Mouse (Mus musculus) olfactory bulb, adult 2 months (tissue): ENCODE data around the gene Fitm1. TPM values are rescaled to one million over a fixed set of nuclear protein-coding genes. Genes with fewer than 3 reads are reported as not detected.

Experiments
- H3K27ac ChIP-seq: fragments of 200-500 bp; 2 replicates; pipeline ENCODE4 v1.5.1; 2012; ENCODE audit warnings: low read depth, low read length; ENCODE audit not compliant: insufficient read depth
- H3K4me1 ChIP-seq: fragments of 200-500 bp; 2 replicates; pipeline ENCODE4 v1.6.1; 2012; ENCODE audit warnings: low read length; ENCODE audit not compliant: control insufficient read depth, insufficient read depth
- H3K4me3 ChIP-seq: fragments of 200-500 bp; 2 replicates; pipeline ENCODE4 v1.5.1; 2012; ENCODE audit warnings: mild to moderate bottlenecking, low read depth, low read length, moderate library complexity; ENCODE audit not compliant: insufficient read depth
- CTCF ChIP-seq: fragments of 200-500 bp; IDR thresholded peaks from 2 replicates; pipeline ENCODE4 v1.5.1; 2012; ENCODE audit warnings: low read depth, mild to moderate bottlenecking, low read length, moderate library complexity; ENCODE audit not compliant: insufficient read depth
- POLR2A ChIP-seq: fragments of 200-500 bp; IDR thresholded peaks from 2 replicates; pipeline ENCODE4 v1.6.1; 2012; ENCODE audit warnings: mild to moderate bottlenecking, low read depth, low read length, moderate library complexity; ENCODE audit not compliant: insufficient read depth
- WGBS: fragments of 180-500 bp; shearing (Covaris S2); methylation state at CpG from one replicate; pipeline ENCODE4 v1.1.7; 2018; 5-methylcytosine and 5-hydroxymethylcytosine counted together
- polyA plus RNA-seq: library from polyadenylated mRNA; stranded (reverse); fragments of >200 nt; gene quantifications from 2 replicates; pipeline ENCODE4 v1.2.4, GENCODE M21; 2012; ENCODE audit warnings: low replicate concordance; ENCODE audit not compliant: missing spikeins, insufficient read depth, insufficient read length

Gene Fitm1
- polyA plus RNA-seq, 1 experiment, result not detected

- H3K4me3 ChIP-seq, result no peak overlapping the region
- 85% methylated on average over 10 of the region's 10 CpGs for WGBS
- peaks cover 8% of the 10 kb centered on the region for H3K4me1 ChIP-seq
- no peak overlapping the region for H3K27ac ChIP-seq
- TF ChIP-seq POLR2A, result no peak
- no peak for TF ChIP-seq CTCF
Observed at GRCm38 (mm10) chr14:55561860-55562259, 13.6 kb upstream of the Fitm1 start.

GRCm38 (mm10) chr14:55563249-55563648 is 12.2 kb upstream of the Fitm1 start:
- peaks cover 8% of the 10 kb centered on the region for H3K4me1 ChIP-seq
- no peak overlapping the region for H3K4me3 ChIP-seq
- TF ChIP-seq CTCF (no peak), POLR2A (no peak)
- no peak overlapping the region for H3K27ac ChIP-seq
- 89% methylated on average over 11 of the region's 11 CpGs for WGBS

- H3K4me1 ChIP-seq, result peaks cover 8% of the 10 kb centered on the region
- no peak overlapping the region for H3K4me3 ChIP-seq
- TF ChIP-seq POLR2A (no peak), CTCF (no peak)
- WGBS, result 88% methylated on average over 3 of the region's 3 CpGs
- no peak overlapping the region for H3K27ac ChIP-seq
Observed at GRCm38 (mm10) chr14:55565748-55566147, 9.7 kb upstream of the Fitm1 start.

- WGBS, result 93% methylated on average over 3 of the region's 3 CpGs
- TF ChIP-seq CTCF (no peak), POLR2A (no peak)
- Histone ChIP-seq H3K4me1 (no peaks in the 10 kb centered on the region), H3K27ac (no peak overlapping the region), H3K4me3 (no peak overlapping the region)
Observed at GRCm38 (mm10) chr14:55567496-55567895, 7.9 kb upstream of the Fitm1 start.

- no peak for TF ChIP-seq CTCF
- no peak for TF ChIP-seq POLR2A
- peaks cover under 1% of the 10 kb centered on the region; the same call in 1 of the 2 replicates for H3K4me1 ChIP-seq
- no peak overlapping the region for H3K27ac ChIP-seq
- H3K4me3 ChIP-seq, result no peak overlapping the region
- WGBS, result 93% methylated on average over 2 of the region's 2 CpGs
Observed at GRCm38 (mm10) chr14:55570588-55570987, 4.8 kb upstream of the Fitm1 start.

- peaks cover 2% of the 10 kb centered on the region; the same call in 1 of the 2 replicates for H3K4me1 ChIP-seq
- no peak overlapping the region for H3K4me3 ChIP-seq
- H3K27ac ChIP-seq, result no peak overlapping the region
- TF ChIP-seq CTCF (no peak), POLR2A (no peak)
Observed at GRCm38 (mm10) chr14:55571760-55572159, 3.7 kb upstream of the Fitm1 start.

- Histone ChIP-seq H3K4me1 (peaks cover 8% of the 10 kb centered on the region), H3K4me3 (no peak overlapping the region), H3K27ac (no peak overlapping the region)
- 81% methylated on average over 13 of the region's 13 CpGs for WGBS
- no peak for TF ChIP-seq CTCF
- no peak for TF ChIP-seq POLR2A
Observed at GRCm38 (mm10) chr14:55575711-55576110, 294 bp downstream of the Fitm1 start.

- Histone ChIP-seq H3K27ac (no peak overlapping the region), H3K4me3 (no peak overlapping the region), H3K4me1 (peaks cover 8% of the 10 kb centered on the region)
- WGBS, result 86% methylated on average over 16 of the region's 16 CpGs
- TF ChIP-seq CTCF (no peak), POLR2A (no peak)
Observed at GRCm38 (mm10) chr14:55576376-55576775, 959 bp downstream of the Fitm1 start.

GRCm38 (mm10) chr14:55577871-55578667 is 2.7 kb downstream of the Fitm1 start, which contains the start of gene Psme1:
TSS of gene Psme1 (plus strand) at chr14:55578123.
- WGBS, result under 1% methylated on average over 32 of the region's 32 CpGs
- TF ChIP-seq POLR2A (peak; percentile 47; the same call in 1 of the 2 replicates), CTCF (no peak)
- H3K4me1 ChIP-seq, result peaks cover 8% of the 10 kb centered on the region
- peak within 1 kb of the TSS; percentile 65 for H3K4me3 ChIP-seq
- H3K27ac ChIP-seq, result peak within 1 kb of the TSS; percentile 44

- Histone ChIP-seq H3K27ac (peak overlapping the region; percentile 44), H3K4me1 (peaks cover 8% of the 10 kb centered on the region), H3K4me3 (peak overlapping the region; percentile 65)
- 41% methylated on average over 6 of the region's 6 CpGs for WGBS
- TF ChIP-seq POLR2A, result no peak
- no peak for TF ChIP-seq CTCF
Observed at GRCm38 (mm10) chr14:55578668-55579269, 3.4 kb downstream of the Fitm1 start.
